Mouse (Mus musculus): Measurements from ENCODE around the gene Sytl1. TPM values are rescaled to one million over a fixed set of nuclear protein-coding genes. Genes with fewer than 3 reads are reported as not detected.
A peak's percentile ranks its signal among the peaks of the same experiment; 100 is the strongest.

Gene Sytl1
- 34.2 and 34.8 TPM in 2 replicates for polyA plus RNA-seq (2015; fragmentation: Nextera tagmentation; extraction: Ambion mirVana)

- DNase-seq (ENCODE audit: low spot score): peak; percentile 67
Observed at GRCm38 (mm10) chr4:133262882-133263281, at the start of gene Sytl1. Gene Sytl1, minus strand, starts transcription at chr4:133263113.

DNA sequence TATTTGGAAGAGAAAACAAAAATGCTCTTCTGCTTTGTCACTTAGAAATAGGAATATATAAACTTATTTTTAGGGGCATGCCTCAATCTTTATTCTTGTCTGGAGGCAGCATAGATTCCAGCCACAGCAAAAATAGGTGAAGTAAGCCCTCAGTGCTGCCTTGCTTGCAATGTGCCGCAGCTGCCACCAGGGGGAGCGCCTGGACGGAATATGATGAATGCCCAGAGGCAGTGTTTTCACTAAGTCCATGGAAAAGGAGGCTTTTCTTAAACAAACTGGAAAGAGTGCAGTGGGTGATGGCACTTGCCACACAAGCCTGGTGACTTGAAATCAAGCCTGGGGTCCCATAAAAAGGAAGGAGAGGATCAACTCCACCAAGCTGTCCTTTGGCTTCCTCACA, 47.0 kb upstream of the Sytl1 start:
- DNase-seq (ENCODE audit: low spot score): peak; percentile 79

- DNase-seq (ENCODE audit: low spot score): peak; percentile 61
Observed at GRCm38 (mm10) chr4:133307331-133307730, 44.4 kb upstream of the Sytl1 start.

DNA sequence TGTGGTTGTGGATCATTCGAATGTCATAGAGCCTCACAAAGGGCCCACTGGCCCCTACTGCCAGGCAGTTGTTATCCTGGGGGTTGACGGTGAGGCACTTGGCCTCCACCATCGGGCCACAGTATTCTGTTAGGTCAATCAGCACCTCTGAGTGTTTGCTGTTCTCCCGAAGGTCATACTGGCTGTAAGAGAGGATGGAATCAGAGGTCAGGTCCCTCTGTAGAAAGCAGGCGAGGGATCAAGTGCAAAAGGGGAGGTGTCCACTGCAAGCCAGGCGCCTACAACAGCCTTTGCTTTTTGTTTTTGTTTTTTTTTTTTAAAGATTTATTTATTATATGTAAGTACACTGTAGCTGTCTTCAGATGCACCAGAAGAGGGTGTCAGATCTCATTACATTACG, 42.9 kb upstream of the Sytl1 start:
- DNase-seq (ENCODE audit: low spot score): no peak

GRCm38 (mm10) chr4:133304770-133305169, 41.9 kb upstream of the Sytl1 start:
- no peak for DNase-seq (ENCODE audit: low spot score)

DNA sequence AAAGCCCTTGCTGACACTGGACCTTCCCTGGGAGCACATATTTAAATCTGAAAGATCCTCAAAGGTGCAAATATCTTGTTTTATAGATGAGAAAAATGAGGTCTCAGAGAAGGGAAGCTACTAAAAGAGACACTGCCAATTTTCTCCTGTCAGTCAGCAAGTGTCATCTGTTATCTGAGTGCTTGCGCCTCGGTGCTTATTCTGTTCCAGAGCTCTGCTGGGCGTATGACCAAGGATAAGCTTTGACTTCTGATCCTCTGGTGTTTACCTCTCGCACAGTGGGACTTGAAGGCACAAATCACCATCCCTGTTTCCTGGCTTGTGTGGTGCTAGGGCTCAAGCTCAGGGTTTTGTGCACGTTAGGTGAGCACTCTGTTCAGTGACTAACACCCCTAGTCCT, 39.8 kb upstream of the Sytl1 start:
- no peak for DNase-seq (ENCODE audit: low spot score)

DNA sequence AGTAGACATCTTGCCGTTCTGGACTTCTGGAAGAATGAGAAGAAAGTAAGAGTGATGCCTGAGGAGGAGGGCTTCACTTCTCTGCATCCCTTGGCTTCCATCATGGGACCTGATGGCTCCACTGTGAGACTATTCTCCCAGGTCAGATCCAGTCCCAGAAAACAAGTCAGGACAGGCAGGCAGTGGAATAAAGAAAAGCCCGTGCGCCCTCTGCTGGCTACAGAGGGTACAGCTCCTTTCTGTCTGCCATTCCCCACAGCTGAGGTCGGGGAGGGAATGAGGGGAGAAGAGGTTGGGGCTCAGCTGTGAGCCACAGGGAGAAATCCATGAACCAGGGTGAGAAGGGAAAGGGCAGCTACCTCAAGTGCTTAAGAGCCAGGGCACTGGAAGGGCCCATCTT, 38.9 kb upstream of the Sytl1 start:
- peak; percentile 52 for DNase-seq (ENCODE audit: low spot score)

- no peak for DNase-seq (ENCODE audit: low spot score)
Observed at GRCm38 (mm10) chr4:133300421-133300820, 37.5 kb upstream of the Sytl1 start.

GRCm38 (mm10) chr4:133299701-133300100, 36.8 kb upstream of the Sytl1 start:
- no peak for DNase-seq (ENCODE audit: low spot score)

- DNase-seq (ENCODE audit: low spot score): peak; percentile 91
Observed at GRCm38 (mm10) chr4:133298516-133299365, 35.8 kb upstream of the Sytl1 start.

GRCm38 (mm10) chr4:133297801-133298238, 34.9 kb upstream of the Sytl1 start:
- DNase-seq (ENCODE audit: low spot score): peak; percentile 89

DNA sequence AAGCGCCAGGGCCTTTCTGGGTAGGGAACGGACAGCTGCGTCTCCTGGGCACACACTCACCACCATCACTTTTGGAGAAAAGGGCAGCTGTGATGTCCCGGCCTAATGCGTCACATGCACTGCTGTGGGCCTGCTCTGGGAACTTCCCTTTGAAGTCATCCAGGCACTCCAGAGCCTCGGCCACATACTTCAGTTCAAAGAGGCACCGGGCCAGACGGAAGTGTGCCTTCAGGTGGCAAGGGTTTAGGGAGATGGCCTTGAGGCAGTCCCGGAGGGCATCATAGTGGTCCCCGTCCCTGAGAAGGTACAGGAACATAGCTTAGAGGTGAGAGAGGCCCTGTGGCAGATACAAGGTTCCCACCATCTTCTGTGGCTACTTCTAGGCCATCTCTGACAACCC, 34.4 kb upstream of the Sytl1 start:
- DNase-seq (ENCODE audit: low spot score): no peak

GRCm38 (mm10) chr4:133294084-133294483, 31.2 kb upstream of the Sytl1 start:
- DNase-seq (ENCODE audit: low spot score): no peak

DNA sequence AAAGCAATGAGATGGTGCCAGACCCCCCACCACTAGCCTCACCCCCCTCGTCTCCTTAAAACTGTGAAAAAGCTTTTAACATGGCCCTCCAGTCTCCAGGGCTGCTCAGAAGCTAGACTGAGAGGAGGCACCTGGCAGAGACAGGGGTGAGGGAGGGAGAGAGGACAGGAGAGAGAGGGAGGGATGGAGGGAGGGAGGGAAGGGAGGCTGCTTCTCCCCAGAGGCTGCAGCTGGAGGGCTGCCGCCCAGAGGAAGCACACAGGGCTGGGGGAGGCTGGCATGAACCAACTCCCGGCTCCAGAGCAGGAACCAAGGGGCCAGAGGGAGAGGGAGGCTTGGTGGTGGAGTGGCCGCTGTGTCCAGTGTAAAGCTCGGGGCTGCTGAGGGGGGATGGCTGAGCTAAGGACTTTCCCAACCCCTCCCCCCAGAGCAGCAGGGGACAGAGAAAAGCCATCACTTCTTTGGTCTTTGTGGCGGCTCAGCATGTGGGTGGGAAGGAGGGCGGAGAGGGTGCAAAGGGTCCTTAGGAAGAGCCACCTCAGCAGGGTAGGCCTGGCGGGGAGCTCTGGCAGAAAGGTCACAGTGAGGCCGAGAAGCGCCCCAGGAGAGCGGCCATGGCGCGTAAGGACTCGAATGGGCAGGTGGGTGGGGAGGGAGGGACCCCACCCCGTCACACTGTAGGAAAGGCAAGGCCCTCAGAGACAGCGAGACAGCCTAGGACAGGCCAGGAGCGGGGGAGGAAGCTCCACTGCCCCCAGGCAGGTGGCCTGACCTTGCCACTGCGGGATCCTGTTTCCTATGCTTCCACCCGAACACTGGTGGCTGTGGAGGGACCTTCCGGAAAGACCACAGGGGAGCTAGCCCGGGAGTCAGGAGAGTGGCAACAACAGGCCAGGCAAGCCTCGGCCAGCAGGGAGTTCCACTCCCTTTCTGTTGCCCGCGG, 30.3 kb upstream of the Sytl1 start:
- DNase-seq (ENCODE audit: low spot score): peak; percentile 79

DNA sequence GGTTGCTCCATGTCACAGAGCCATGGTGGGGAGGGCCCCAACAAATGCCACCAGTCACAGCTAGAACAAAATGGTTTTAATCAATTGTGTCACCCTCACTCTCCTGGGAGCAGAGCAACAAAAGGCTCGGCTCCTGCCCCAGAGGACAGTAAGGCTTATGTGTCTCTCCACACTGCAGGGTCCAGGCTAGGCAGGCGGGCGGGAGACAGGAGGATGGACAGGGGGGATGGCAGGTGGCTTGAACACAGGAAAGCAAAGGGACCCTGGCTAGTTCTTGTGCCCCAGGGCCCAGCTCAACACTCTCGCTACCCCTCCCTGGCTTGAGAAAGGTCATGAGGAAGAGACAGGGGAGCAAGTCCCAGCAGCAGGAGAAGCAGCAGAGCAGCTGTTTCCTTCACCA, 29.5 kb upstream of the Sytl1 start:
- DNase-seq (ENCODE audit: low spot score): no peak

GRCm38 (mm10) chr4:133291255-133291654, 28.3 kb upstream of the Sytl1 start:
- no peak for DNase-seq (ENCODE audit: low spot score)

DNA sequence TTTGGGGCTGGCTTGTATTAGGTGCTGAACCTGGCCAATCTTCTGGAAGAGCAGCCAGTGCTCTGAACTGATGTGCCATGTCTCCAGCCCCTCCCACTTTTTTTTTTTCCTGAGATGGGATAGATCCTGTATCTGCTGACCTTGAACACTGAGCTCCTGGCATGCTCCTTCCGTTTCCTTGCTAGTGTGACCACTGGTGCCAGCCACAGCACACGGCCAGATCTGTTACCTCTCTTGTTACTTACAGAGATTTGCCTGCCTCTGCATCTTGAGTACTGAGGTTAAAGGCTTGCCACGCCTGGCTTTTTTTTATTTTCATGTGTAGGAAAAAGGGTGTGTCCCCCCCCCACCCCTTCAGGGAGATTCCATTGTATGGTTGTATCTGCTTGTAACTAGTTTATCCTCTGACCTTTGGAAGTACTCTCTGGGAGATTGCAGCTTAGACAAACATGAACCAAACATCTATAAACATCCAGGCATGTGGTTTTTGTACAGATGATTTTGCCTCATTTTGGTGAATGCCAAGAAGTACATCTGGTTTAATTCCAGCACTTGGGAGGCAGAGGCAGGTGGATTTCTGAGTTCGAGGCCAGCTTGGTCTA, 23.7 kb upstream of the Sytl1 start:
- no peak for DNase-seq (ENCODE audit: low spot score)

- no peak for DNase-seq (ENCODE audit: low spot score)
Observed at GRCm38 (mm10) chr4:133285950-133286349, 23.0 kb upstream of the Sytl1 start.

GRCm38 (mm10) chr4:133285299-133285698, 22.4 kb upstream of the Sytl1 start:
- DNase-seq (ENCODE audit: low spot score): no peak

DNA sequence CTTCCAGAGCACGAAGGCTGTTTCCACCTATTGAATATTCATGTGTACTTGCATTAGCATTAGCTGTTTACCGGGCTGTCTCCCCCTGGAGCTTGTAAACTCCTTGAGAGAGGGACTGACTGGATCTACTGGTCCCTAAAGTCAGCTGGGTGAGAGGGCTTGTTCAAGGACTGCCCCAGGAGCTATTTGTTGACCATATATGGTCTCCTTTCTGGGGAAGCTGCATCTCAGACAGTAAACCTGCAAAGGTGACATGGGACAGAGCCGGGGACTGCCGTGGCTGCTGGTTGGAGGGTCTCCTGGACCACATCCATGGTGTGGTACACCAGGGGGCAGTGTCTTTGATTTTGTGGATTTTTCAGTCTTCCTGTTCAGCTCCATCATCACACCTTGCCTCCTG, 19.7 kb upstream of the Sytl1 start:
- DNase-seq (ENCODE audit: low spot score): no peak

GRCm38 (mm10) chr4:133281951-133282481, 19.1 kb upstream of the Sytl1 start:
- DNase-seq (ENCODE audit: low spot score): no peak

Data from thymus, postnatal 0 days (tissue).